Mouse (Mus musculus) neural tube, embryonic 13.5 days (tissue): ENCODE results near the gene Olfr448. TPM values are rescaled to one million over a fixed set of nuclear protein-coding genes. Genes with fewer than 3 reads are reported as not detected.

Experiments
- ATAC-seq: fragments of 200-750 bp; cut with Nextera tagmentation; 2 replicates; pipeline ENCODE4 v1.8.0; 2017; ENCODE audit warnings: low read depth, mild to moderate bottlenecking, moderate TSS enrichment, moderate library complexity
- H3K27ac ChIP-seq: fragments of 300-500 bp; sonication (generic); replicated peaks from 2 replicates; pipeline ENCODE4 v1.5.1; 2015; ENCODE audit warnings: moderate library complexity, mild to moderate bottlenecking, inconsistent platforms
- H3K27me3 ChIP-seq: fragments of 300-500 bp; sonication (generic); 2 replicates; pipeline ENCODE4 v1.6.1; 2015; ENCODE audit warnings: mild to moderate bottlenecking, inconsistent platforms
- H3K36me3 ChIP-seq: fragments of 300-500 bp; sonication (generic); 2 replicates; pipeline ENCODE4 v1.6.1; 2015; ENCODE audit warnings: mild to moderate bottlenecking, inconsistent platforms
- H3K4me1 ChIP-seq: fragments of 300-500 bp; sonication (generic); replicated peaks from 2 replicates; pipeline ENCODE4 v1.6.1; 2015; ENCODE audit warnings: inconsistent platforms
- H3K4me2 ChIP-seq: fragments of 300-500 bp; sonication (generic); 2 replicates; pipeline ENCODE4 v1.6.1; 2015; ENCODE audit warnings: inconsistent platforms, mild to moderate bottlenecking, moderate library complexity
- H3K4me3 ChIP-seq: fragments of 300-500 bp; sonication (generic); 2 replicates; pipeline ENCODE4 v1.5.1; 2015; ENCODE audit warnings: mild to moderate bottlenecking, inconsistent platforms
- H3K9ac ChIP-seq: fragments of 300-500 bp; sonication (generic); 2 replicates; pipeline ENCODE4 v1.6.1; 2015; ENCODE audit warnings: moderate library complexity, mild to moderate bottlenecking, inconsistent platforms
- H3K9me3 ChIP-seq: fragments of 300-500 bp; sonication (generic); 2 replicates; pipeline ENCODE4 v1.6.1; 2016; ENCODE audit warnings: inconsistent platforms
- WGBS: fragments of 180-500 bp; shearing (Covaris S2); methylation state at CpG from one replicate; pipeline ENCODE4 v1.1.7; 2015; 5-methylcytosine and 5-hydroxymethylcytosine counted together
- polyA plus RNA-seq: library from polyadenylated mRNA; unstranded; fragments of >200 nt; fragmentation: Nextera tagmentation; extraction: Ambion mirVana; gene quantifications from 2 replicates; pipeline ENCODE4 v1.2.1, GENCODE M21; 2015

The Olfr448 gene
- polyA plus RNA-seq = not detected in 2 replicates

- 86% methylated on average over 1 of the region's 1 CpGs for WGBS
- Histone ChIP-seq H3K4me2 (no peak within 1 kb of the TSS), H3K9me3 (no peaks in the 10 kb centered on the region), H3K27me3 (no peaks in the 10 kb centered on the region), H3K36me3 (no peaks in the 10 kb centered on the region), H3K4me3 (no peak within 1 kb of the TSS), H3K9ac (no peak within 1 kb of the TSS), H3K27ac (no peak within 1 kb of the TSS), H3K4me1 (no peaks in the 10 kb centered on the region)
- ATAC-seq = no peak
These were observed at the start of gene Olfr448 for GRCm38 (mm10) chr6:42890141-42890540. Gene Olfr448, plus strand, starts transcription at chr6:42890441.

- H3K9ac ChIP-seq = no peak overlapping the region
- no peaks in the 10 kb centered on the region for H3K9me3 ChIP-seq
- no peak; the same call in 1 of the 2 replicates for ATAC-seq
- WGBS = 10% methylated on average over 4 of the region's 4 CpGs
- H3K4me3 ChIP-seq = no peak overlapping the region
- H3K4me1 ChIP-seq = no peaks in the 10 kb centered on the region
- H3K27me3 ChIP-seq = no peaks in the 10 kb centered on the region
- no peak overlapping the region for H3K4me2 ChIP-seq
- no peaks in the 10 kb centered on the region for H3K36me3 ChIP-seq
- no peak overlapping the region for H3K27ac ChIP-seq
These were observed 29.9 kb upstream of the Olfr448 start for GRCm38 (mm10) chr6:42860222-42860819.

- H3K4me2 ChIP-seq = no peak overlapping the region
- 73% methylated on average over 3 of the region's 3 CpGs for WGBS
These were observed 20.5 kb upstream of the Olfr448 start for GRCm38 (mm10) chr6:42869695-42870094.

GRCm38 (mm10) chr6:42876323-42876722, 13.9 kb upstream of the Olfr448 start:
- no peak overlapping the region for H3K4me2 ChIP-seq
- H3K36me3 ChIP-seq = no peaks in the 10 kb centered on the region
- no peaks in the 10 kb centered on the region for H3K4me1 ChIP-seq
- no peaks in the 10 kb centered on the region for H3K27me3 ChIP-seq
- H3K4me3 ChIP-seq = no peak overlapping the region
- ATAC-seq = no peak
- H3K9me3 ChIP-seq = no peaks in the 10 kb centered on the region
- H3K27ac ChIP-seq = no peak overlapping the region
- H3K9ac ChIP-seq = no peak overlapping the region

More at GRCm38 (mm10) chr6:42869695-42870094, 20.5 kb upstream of the Olfr448 start:
- H3K9ac ChIP-seq = no peak overlapping the region
- H3K4me1 ChIP-seq = no peaks in the 10 kb centered on the region
- no peak for ATAC-seq
- H3K36me3 ChIP-seq = no peaks in the 10 kb centered on the region
- no peaks in the 10 kb centered on the region for H3K9me3 ChIP-seq
- no peak overlapping the region for H3K27ac ChIP-seq
- H3K4me3 ChIP-seq = no peak overlapping the region
- H3K27me3 ChIP-seq = no peaks in the 10 kb centered on the region

GRCm38 (mm10) chr6:42900345-42900744, 10.1 kb downstream of the Olfr448 start:
- WGBS = 23% methylated on average over 1 of the region's 1 CpGs
- Histone ChIP-seq H3K27me3 (no peaks in the 10 kb centered on the region), H3K4me2 (no peak overlapping the region), H3K27ac (no peak overlapping the region), H3K4me1 (no peaks in the 10 kb centered on the region), H3K36me3 (no peaks in the 10 kb centered on the region), H3K9ac (no peak overlapping the region), H3K9me3 (no peaks in the 10 kb centered on the region), H3K4me3 (no peak overlapping the region)
- no peak for ATAC-seq

- H3K4me1 ChIP-seq = no peaks in the 10 kb centered on the region
- ATAC-seq = no peak
- no peak within 1 kb of the TSS for H3K4me3 ChIP-seq
- H3K9me3 ChIP-seq = no peaks in the 10 kb centered on the region
- no peak within 1 kb of the TSS for H3K9ac ChIP-seq
- no peaks in the 10 kb centered on the region for H3K36me3 ChIP-seq
- no peak within 1 kb of the TSS for H3K4me2 ChIP-seq
- no peak within 1 kb of the TSS for H3K27ac ChIP-seq
- no peaks in the 10 kb centered on the region for H3K27me3 ChIP-seq
These were observed 18.3 kb downstream of the Olfr448 start, which contains the start of gene Olfr447 for GRCm38 (mm10) chr6:42908578-42908977. Gene Olfr447, plus strand, starts transcription at chr6:42908878.

- no peaks in the 10 kb centered on the region for H3K9me3 ChIP-seq
- ATAC-seq = no peak
- no peak within 1 kb of the TSS for H3K4me2 ChIP-seq
- 71% methylated on average over 2 of the region's 2 CpGs for WGBS
- H3K4me1 ChIP-seq = no peaks in the 10 kb centered on the region
- H3K4me3 ChIP-seq = no peak within 1 kb of the TSS
- no peak within 1 kb of the TSS for H3K27ac ChIP-seq
- no peaks in the 10 kb centered on the region for H3K36me3 ChIP-seq
- no peaks in the 10 kb centered on the region for H3K27me3 ChIP-seq
- no peak within 1 kb of the TSS for H3K9ac ChIP-seq
These were observed 30.8 kb downstream of the Olfr448 start, which contains the start of gene Olfr446 for GRCm38 (mm10) chr6:42921077-42921476. Gene Olfr446, plus strand, starts transcription at chr6:42921377.

Other genes with a start within 250 kb of the Olfr448 start
- 2.6 and 3.0 TPM in 2 replicates for gene Tcaf2, start 245.2 kb upstream of the Olfr448 start, polyA plus RNA-seq
- 203 and 209 TPM in 2 replicates for gene Tcaf1, start 180.4 kb upstream of the Olfr448 start, polyA plus RNA-seq
- not detected in 2 replicates for gene Olfr453, start 151.1 kb upstream of the Olfr448 start, polyA plus RNA-seq
- not detected in 2 replicates for gene Olfr38, start 134.0 kb upstream of the Olfr448 start, polyA plus RNA-seq
- gene Olfr452, start 105.3 kb upstream of the Olfr448 start, polyA plus RNA-seq = not detected in 2 replicates
- gene Olfr450, start 78.5 kb upstream of the Olfr448 start, polyA plus RNA-seq = not detected in 2 replicates
- not detected in 2 replicates for gene Olfr449, start 56.1 kb upstream of the Olfr448 start, polyA plus RNA-seq
- not detected in 2 replicates for gene Olfr447, start 18.4 kb downstream of the Olfr448 start, polyA plus RNA-seq
- gene Olfr446, start 30.9 kb downstream of the Olfr448 start, polyA plus RNA-seq = not detected in 2 replicates
- not detected in 2 replicates for gene Olfr444, start 58.6 kb downstream of the Olfr448 start, polyA plus RNA-seq
- gene Olfr441, start 215.9 kb downstream of the Olfr448 start, polyA plus RNA-seq = not detected in 2 replicates